Mouse (Mus musculus) embryo, embryonic 9.5 days (tissue): ENCODE results near the gene Arfgap2.

ENCODE experiments used
- DNase-seq: peaks from one replicate; pipeline ENCODE4 v3.0.0-alpha.2; 2017; ENCODE audit errors: extremely low spot score

The Arfgap2 gene

DNA sequence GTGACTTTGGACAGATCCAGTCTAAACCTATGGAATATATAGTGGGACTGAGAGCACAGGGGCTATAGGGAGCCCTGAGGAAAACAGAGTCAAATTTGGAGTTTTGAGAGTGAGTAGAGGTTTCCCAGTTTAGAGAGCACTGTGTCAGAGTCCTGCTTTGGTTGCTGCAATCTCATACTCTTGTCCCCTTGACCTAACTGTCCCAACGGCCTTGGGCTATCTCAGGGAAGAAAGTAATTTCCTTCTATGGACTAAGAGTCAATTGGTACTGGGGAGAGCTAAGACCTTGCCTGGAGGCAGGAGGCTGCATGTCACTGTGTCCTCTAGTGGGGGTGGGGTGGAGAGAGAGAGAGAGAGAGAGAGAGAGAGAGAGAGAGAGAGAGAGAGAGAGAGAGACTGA, 5.9 kb upstream of the Arfgap2 start:
- DNase-seq = no peak

DNA sequence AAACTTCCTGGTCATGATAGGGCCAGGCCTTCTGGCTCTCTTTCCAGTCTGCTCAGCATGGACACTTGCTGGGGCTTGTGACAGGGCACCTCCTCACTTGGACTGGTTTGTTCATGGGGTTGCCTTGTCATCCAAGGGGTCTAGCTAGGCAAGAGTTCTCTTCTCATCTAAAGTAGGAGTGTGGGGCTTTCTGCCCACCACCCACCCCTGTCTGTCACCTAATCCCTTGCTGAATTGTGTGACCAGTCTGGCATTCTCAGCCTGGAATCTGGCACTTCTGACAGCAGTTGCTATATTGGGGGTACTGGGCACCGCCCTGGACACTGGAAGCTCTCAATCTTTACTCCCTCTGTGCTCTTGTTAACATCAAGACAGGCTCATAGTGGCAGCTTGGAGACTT, 5.3 kb upstream of the Arfgap2 start:
- DNase-seq = no peak

DNA sequence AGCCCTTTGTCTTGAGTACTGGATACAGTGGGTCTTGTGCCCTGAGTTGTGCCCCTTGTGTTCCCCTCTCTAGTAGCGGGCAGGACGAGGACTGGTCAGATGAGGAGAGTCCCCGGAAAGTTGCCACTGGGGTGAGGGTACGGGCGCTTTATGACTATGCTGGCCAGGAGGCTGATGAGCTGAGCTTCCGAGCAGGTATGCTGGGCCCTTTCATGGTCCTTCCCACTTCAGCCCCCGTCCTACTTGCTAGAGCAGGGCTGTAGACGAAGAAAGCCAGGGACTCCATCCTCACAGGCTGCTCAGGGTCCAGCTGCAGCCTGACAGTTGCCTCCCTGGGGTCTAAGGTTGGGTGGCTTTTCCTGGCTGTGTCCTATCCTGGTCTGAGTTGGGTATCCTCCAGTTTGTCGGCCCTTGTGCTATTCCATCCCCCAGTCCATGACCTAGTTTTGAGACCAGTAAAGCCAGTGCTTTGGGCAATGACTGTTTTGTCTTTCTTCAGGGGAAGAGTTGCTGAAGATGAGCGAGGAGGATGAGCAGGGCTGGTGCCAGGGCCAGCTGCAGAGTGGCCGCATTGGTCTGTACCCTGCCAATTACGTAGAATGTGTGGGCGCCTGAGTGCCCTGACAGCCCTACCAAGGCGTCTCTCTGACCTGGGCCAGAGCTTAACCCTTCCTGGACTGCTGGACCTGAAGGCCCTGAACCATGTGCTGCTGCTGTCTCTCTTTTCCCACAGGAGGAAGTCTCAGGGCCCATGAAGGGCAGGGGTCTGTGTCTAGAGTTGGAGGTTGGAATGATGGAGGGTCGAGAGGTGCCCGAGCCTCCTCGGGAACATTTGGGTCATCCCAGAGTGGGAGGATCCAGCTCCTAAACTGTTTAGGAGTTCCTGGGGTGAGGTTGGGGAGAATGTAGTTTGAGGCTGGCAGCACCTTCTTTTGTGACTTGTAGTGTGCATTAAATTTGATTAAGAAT, 798 bp upstream of the Arfgap2 start:
- DNase-seq = no peak

- no peak for DNase-seq
These were observed 3.3 kb downstream of the Arfgap2 start for GRCm38 (mm10) chr2:91268042-91268441.

- DNase-seq = no peak
These were observed 3.9 kb downstream of the Arfgap2 start for GRCm38 (mm10) chr2:91268706-91269105.

- no peak for DNase-seq
These were observed 4.9 kb downstream of the Arfgap2 start for GRCm38 (mm10) chr2:91269687-91270133.

GRCm38 (mm10) chr2:91278749-91279371, 14.1 kb downstream of the Arfgap2 start:
- DNase-seq = peak; percentile 73

GRCm38 (mm10) chr2:91279372-91279755, 14.6 kb downstream of the Arfgap2 start:
- no peak for DNase-seq

- no peak for DNase-seq
These were observed 16.6 kb downstream of the Arfgap2 start for GRCm38 (mm10) chr2:91281366-91281765.

DNA sequence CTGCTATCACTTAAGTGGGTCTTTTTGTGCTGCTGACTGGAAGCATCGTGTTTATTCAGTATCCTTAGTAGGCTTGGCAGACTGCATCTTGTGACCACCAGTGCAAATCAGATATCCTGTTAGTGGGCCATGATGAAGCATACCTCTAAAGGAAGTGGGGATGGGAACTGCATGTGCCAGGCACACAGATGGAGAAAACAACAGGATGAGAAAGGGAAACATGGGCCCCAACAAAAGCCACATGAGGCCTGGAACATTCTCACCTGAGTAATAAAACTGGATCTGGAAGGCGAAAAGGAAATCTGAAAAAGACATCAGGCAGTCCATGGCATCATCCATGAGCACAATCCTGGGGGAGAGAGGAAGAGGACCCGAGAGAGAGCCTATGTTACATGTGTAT, 19.2 kb downstream of the Arfgap2 start:
- no peak for DNase-seq

GRCm38 (mm10) chr2:91284375-91285199, 19.8 kb downstream of the Arfgap2 start:
- DNase-seq = no peak

- peak; percentile 73 for DNase-seq
These were observed 21.2 kb downstream of the Arfgap2 start for GRCm38 (mm10) chr2:91285885-91286505.

GRCm38 (mm10) chr2:91287563-91287962, 22.8 kb downstream of the Arfgap2 start:
- DNase-seq = no peak

- DNase-seq = no peak
These were observed 26.6 kb downstream of the Arfgap2 start for GRCm38 (mm10) chr2:91291197-91292007.

DNA sequence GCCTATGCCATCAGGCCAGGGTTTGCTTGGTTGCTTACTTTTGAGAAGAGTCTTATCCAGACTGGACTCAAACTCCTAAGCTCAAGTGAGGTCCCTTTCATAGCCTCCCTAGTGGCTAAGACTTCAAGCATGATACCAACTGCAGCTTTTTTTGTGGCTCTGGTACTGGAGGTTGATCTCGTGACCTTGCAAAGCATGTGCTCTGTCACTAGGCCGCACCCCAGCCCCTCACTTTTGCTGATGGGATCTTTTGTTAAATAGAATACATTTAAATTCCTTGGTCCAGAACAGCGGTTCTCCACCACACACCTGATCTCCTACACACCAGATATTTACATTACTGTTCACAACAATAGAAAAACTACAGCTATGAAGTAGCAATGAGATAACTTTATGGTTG, 29.5 kb downstream of the Arfgap2 start:
- DNase-seq = no peak

- DNase-seq = no peak
These were observed 31.1 kb downstream of the Arfgap2 start for GRCm38 (mm10) chr2:91295895-91296294.

- DNase-seq = no peak
These were observed 34.4 kb downstream of the Arfgap2 start for GRCm38 (mm10) chr2:91299156-91299555.

- no peak for DNase-seq
These were observed 36.0 kb downstream of the Arfgap2 start for GRCm38 (mm10) chr2:91300784-91301183.

DNA sequence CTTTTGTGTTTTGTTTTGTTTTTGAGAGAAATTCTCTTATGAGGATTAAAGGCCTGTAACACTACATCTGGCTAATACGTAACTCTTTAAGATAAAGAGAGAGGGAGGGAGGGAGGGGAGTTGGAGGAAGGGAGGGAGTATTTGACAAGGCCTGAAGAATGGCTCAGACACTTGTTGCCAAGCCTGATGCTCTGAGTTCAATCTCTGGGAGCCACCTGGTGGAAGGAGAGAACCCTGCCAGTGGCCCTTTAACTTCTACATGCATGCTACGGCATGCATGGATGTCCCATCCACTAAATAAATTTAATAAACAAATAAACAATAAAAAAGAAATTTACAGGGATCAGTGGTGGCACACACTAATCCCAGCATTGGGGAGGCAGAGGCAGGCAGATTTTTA, 37.1 kb downstream of the Arfgap2 start:
- no peak for DNase-seq

DNA sequence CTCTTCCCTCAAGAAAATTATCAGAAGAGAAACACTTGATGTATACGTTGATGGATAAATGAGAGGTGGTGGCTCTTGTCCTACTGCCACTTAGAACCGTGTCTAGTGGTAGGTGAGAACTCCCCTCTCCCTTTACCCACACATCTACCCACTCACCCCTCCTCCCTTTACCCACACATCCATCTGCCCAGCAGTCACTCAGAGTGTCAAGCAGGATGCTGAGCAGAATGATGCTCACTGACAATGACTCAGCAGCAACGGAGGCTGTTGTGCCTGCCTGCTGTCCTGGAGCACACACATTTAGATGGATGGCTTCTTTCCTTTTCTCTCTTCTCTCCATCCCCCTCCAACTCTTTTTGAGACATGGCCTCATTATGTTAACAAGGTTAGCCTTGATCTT, 38.1 kb downstream of the Arfgap2 start:
- DNase-seq = no peak

DNA sequence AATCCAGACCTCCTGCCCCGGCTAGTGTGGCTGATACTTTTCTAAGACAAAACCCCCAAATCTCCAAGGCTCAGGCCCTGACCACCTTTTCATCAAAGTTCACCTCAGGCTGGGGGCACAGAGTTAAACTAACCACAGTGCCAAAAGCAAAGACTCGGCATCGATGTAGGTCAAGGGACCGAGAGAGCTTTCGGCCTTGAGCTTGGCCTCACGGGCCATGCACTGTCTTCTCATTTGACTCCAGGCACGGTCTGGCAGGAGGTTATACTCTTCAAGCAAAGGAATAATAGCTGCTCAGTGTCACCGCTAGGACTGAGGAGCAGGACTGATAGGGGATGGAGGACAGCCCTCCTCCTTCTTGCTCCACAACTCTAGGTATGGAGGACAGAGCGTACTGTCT, 41.2 kb downstream of the Arfgap2 start:
- no peak for DNase-seq
